Mouse (Mus musculus) left cerebral cortex, adult 8-10 months (tissue): Measurements from ENCODE around the gene Top1. TPM values are rescaled to one million over a fixed set of nuclear protein-coding genes. Genes with fewer than 3 reads are reported as not detected.

Source experiments
- DNase-seq, 2 experiments: peaks; one replicate each; pipeline ENCODE4 v3.0.0; 2022; ENCODE audit warnings: low spot score in 2 of 2
- total RNA-seq, 4 experiments: library from RNA; stranded (reverse); gene quantifications; 2 replicates each; pipeline ENCODE4 v1.2.4; 2022

Gene Top1
- total RNA-seq, 4 experiments from 2014 or later, result 65.3 to 71.3 (median 70.4) TPM

DNA sequence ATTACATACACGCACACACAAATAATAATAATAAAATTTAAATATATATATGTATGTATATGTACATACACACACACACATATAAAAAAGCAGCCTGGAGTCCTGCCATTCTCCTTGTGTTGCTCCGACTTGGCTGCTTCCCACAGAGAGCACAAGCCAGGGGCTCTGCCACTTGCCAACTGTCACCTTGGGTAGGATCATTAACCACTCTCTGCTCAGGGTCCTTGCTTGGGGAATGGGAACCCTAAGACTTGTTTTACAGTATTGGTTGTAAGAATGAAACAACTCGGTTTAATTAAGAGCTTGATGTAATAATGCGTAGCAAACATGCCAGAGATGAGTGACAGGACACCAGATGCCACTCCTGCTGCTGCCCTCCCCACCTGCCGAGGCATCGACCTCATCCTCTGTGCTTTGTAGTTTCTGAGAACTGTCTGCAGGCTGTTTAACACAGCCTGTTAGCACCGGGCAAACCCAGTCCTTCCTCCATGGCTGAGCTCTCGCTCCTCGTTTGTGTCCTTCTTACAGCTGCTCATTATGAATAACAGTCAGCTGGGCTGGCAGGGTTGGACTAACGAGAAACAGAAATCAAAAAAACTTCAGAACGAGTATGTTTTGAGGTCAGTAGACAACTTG, 95.0 kb downstream of the Top1 start:
- no peak for DNase-seq

DNA sequence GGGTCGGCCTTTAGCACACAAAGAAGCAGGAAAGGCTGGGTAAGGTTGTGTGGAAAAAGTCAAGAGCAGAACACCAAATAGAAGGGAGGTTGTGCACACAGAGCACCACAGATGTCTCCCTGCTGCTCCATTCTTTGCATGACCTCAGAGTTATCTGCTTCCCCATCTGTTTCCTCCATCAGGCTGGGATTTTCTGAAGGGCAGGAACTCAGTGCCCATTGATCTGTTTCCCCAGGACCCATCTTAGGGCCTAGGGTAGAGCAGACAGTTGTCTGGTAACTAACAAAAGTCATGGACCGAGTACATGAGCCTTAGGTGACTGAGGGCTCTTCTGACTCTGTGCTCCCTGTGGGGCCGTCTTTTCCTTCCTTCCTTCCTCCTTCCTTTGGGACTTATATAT, 95.9 kb downstream of the Top1 start:
- DNase-seq, result no peak

DNA sequence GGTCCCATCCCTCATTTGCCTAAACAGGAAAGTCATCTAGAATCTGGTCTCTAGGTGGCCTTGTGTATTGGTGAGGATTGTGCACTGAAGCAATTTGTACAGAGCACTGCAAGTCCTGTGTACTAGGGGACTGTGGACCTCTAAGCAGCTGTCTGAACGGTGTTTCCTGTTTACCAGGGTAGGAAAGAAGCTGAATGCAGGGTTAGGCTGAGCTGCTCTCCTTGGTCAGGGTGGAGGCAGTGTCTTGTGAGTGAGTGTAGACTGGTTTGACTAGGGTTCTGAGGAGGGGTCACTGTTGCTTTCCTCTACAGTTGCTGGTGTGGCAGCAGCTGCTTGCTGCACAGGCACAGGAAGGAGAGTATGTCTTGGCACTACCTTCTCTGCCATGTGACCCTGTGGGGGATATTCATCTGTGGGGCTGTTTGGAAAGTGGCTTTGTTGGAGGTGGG, 96.5 kb downstream of the Top1 start:
- DNase-seq, result no peak

DNA sequence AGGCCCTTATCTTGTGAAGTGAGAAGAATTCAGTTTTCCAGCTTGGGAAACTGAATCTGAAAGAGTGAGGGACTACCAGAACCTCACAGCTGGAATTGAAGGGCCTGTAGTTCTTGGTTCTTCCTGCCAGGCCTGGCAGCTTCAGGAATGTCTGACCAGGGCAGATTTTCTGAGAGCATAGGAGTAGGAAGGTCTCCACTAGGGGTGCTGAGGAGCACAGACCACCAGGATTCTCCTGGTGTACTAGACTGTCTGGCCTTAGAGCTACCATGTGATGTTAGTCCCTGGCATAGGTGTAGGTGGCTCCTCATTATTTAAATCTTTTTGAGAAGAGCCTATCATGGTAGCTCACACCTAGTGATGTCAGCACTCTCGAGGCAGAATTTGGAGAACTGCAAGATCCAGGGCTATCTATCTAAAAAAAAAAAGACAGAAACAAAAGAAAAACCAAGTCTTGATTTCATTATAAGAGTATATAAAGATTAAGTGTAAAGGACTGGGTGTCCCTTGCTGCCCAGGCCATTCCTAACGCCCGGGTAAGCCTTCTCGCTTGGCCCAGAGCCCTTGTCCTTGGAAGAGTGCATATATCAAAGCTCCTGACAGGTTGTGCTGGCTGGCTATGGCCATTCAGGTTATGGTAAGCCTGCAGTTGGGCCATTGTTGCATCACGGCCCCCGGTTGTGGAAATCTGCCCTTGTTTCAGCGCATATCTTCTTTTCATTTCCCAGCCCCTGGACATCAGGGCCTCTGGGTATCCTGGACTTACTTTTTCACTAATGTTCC, 98.5 kb downstream of the Top1 start:
- DNase-seq, result no peak

DNA sequence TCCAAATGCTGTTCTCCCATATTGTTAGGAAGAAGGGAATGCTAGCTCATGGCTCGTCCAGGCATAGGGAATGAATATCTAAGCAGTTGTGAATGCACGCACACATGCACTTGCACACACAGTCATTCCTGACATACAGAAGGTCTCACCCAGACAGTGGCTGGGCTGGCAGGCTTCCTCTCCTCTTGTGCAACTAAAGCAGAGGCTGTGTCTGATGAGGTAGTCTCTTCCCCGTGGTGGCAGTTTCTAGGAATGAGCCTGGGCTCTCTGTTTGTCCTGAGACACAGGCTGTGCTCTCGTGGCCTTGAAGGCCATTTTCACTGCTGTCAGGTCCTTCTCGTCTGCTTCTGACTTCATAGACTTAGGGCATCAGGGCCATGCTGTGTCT, 99.1 kb downstream of the Top1 start:
- no peak for DNase-seq

DNA sequence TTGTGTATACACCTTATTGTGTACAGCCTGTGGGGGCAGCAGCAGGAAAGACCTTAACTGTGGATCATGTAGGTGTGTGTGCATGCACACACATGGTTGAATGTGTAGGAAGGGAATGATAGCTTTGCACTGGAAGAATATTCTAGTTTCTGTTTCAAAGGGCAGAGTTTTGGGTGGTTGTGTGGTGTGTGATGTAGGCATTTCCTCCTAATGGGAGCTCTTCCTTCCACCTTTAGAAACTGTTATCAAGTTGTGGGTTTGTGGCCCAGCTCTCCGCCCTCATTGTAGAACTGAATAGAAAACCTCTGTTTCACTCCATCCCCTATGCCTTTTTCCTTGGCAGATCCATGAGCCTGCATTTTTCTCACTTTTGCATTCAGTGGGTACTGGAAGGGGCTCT, 99.8 kb downstream of the Top1 start:
- DNase-seq, result no peak

DNA sequence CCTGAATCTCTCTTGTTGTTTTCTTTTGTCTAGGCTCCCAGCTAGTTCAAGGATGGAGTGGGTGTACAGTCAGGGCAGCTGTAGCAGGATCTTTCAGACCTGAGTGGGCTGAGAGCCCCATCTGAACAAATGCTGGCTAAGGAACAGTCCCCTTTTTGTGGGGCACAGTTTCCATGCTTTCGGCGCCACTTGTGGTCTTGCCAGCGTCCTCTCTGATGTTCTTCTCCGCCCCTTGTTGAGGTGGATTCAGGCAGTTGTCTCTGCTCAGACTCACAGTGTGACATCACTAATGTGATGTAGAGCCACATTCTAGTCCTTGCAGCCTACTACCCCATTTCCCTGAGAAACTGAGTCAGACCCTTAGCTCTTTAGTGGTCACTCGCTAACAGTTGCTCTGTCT, 100.9 kb downstream of the Top1 start:
- no peak for DNase-seq

DNA sequence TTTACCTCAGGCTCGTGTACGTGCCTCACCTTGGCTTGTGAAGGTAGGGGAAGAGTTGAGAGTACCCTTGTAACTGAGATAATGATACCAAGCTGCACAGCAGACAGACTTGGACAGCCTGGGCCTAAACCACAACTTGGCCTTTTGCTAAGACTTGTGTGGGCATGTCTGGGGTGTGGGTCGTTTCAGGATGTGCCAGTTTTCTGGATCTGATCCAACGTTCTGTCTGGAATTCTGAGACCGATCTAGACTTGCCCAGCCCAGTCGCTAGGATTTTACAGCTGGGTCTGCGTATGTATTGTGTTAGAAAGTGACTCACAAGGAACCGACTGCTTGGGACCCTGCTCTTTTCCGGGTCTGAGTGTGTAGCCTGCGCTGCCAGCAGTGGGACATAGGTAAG, 101.4 kb downstream of the Top1 start:
- DNase-seq, result no peak

DNA sequence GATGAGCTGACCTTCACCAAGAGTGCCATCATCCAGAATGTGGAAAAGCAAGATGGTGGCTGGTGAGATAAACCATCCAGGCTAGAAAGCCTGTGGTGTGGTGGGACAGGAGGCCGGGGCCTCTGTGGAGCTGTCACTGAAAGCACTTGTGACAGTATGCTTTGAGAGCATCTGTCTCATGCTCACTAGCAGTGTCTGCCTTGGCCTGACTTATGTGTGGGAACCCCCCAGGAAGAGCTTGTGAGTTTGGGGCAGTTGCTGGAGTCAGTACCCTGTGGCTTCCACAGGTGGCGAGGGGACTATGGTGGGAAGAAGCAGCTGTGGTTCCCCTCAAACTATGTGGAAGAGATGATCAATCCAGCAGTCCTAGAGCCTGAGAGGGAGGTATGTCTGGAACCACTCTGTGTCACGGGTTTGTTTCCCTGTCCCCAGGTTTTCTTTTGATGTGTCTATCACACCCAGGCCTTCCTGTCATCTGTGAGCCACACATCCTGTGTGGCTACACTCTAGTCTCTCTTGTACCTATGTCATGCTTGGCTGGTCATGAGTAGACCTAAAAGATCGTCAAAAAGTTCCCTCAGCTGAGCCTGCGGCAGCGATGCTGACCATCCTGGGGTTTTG, 111.0 kb downstream of the Top1 start:
- DNase-seq, result no peak

DNA sequence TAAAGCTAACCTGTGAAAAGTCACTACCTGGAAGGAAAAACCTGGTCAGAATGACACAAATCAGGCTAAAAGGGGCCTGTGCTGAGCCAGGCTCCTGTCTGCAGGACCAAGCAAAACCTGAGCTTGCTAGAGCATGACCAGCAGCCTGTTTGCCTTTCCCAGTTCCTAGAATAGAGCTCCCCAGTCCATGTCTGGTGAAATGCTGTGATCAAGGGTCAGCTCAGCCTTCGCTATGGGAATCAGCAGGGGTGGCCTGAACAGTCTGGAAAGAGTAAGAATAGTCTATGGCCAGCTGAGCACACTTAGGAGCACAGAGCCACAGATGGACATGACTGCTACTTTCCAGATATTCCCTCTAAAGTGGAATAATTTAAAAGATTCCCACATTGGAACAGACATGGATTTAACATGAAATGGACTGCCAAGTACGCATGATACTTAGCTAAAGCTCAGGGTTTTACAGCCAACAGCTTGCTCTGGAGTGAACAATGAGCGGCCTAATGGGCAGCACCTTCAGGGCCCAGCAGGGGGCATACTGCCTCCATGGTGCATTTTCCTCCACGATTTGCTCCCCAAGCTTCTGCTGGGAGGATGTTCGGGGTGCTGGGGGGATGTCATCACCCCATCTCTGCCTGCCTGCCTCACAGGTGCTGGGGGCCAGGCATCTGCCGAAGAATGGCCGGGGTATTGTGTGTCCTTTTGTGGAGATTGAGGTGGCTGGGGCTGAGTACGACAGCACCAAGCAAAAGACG, 114.9 kb downstream of the Top1 start:
- peak in 1 of 2 experiments; percentile 46 for DNase-seq

DNA sequence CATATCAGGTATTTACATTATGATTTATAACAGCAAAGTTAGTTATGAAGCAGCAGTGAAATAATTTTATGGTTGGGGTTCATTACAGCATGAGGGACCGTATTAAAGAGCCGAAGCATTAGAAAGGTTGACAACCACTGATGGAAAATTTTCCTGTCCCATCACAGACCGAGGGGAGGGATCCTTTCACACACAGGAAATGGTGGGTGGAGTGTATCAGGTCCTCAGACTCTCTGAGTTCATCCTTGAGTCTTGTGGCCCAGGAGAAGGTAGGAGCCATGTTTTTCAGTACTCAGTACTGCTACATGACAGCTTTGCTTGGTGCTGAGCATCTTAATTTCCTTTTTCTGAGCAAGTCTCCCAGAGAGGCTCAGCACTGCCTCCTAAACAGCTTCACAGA, 118.1 kb downstream of the Top1 start:
- DNase-seq, result no peak

DNA sequence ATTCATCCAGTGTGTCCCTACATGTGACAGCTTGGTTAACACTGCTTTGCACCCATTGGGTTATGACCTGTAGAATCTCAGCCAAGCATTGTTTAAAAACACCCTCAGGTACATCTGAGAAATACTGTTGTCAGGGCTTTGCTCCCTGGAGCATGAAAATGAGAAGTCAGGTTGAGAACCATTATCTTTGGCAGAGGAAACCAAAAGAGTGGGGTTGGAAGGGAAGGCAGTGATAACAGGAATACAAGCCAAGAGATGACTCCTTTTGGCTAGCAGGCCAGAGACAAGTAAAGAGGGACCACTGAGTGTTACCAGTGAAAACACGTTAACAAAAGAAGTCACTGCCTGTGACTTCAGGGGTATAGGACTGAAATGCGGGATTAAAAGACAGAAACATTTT, 118.7 kb downstream of the Top1 start:
- DNase-seq, result no peak

DNA sequence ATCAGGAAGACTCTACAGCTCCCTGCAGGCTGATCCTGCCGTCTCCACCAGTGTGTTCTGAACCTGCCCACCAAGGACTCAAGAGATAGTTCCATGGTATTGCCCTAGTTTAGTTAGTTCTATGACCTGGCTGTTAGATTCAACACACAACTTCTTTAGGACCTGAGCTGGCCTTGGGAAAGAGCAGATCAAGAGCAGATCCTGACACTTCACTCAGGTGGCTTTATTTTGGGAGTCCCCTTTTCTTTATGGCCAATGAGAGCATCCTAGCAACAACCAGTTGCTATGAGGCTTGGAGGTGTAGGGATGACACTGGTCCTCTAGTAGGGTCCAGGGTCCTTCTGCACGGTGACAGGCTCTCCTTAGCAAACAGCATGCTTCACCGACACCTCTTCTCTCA, 119.4 kb downstream of the Top1 start:
- DNase-seq, result no peak

DNA sequence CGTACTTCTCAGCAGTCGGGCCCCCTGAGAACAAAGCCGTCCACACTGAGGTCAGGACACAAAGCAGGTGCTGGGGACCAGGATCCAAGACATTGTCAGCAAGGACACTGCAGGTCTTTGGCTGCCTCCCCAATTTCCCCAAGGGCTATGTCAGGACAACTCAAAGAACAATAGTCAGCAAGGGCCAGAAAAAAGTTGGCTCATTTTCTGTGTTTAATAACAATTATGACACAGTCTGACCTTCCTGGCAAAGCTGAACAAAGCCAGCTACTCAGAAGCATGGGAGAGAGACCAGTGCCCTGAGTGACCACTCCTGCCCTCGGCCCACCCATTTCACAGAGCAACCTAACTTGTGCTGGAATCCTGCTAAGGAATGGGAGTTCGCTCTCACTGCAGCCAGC, 120.7 kb downstream of the Top1 start:
- no peak for DNase-seq

DNA sequence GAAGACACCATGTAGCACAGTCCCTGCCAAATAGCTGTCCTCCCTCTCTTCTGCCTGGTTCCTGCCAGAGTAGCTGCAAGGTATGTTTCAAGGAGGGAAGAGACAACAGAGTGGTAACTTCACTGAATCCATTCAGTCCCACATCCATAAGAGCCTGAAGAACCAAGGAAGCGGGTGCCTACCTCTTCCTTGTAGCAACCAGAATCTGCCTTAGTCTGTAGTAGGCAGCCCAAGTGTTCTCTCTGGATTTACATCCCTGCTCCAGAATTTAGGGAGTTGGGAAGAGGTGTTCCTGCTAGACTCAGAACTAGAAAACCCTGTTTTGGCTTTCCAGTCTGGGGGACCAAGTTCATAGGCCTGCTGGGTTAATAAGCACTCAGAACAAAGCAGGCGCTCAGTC, 121.5 kb downstream of the Top1 start:
- no peak for DNase-seq

DNA sequence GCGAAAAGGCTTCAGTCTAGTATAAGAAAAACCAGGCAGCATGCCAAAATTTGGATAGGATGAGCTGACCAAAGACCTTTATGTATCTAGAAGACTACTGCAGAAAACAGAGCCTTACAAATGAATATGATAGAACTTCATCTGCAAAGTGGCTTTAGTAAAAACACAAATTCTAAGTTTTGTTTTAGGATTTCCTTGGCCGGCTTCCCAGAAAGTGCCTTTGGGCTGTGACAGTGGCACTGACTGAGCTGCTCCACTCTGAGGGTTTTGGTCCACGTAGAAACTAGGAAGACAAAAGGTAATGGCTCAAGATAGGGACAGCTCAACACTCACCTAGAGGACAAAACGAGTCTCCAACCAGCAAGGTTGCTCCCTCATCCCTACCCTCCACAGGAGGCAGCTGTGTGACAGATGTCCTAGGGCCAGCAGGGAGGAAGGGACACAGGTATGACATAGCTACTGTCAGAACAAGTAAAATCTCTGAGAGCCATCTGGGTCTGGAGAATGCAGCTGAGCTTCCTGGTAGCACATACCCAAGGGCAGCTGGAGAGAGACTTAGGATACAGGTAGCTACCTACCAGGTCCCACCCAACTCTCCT, 122.5 kb downstream of the Top1 start:
- no peak for DNase-seq

DNA sequence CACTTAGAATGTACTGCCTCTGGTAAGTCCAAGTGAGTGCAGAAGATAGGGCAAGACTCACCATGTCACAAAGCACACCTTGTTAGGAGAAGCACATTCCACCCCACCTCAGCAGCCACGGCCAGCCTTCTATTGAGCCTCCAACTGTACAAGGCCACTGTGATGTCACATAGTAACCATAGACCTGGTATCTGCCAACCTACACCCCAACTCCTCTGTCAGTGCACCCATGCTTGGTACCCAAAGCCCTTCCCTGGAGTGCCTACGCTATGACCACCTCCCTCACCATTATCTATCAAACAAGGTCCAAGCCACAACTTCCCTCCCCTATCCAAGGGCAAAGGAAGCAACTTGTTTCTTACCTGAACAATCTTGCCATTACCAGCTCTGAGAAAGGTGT, 123.3 kb downstream of the Top1 start:
- peak in 1 of 2 experiments; percentile 5 for DNase-seq

DNA sequence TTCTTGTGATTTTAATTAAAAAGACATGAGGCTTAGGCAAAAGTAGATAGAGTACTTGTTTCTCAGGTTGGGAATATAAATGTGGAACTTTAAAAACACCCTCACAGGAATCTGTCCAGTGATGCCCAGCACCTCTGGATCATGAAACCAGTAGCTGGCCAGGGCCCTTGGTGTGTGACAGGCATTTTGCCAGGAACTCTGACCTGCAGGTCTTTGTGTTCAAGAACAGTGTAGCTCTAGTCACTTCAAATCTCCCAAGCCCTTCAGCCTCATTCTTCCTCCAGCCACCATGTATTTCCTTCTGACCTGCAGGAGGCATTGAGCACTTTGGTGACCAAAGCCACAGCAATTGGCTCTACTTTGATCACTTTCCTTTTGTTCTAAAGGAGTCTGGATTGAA, 124.7 kb downstream of the Top1 start:
- no peak for DNase-seq

DNA sequence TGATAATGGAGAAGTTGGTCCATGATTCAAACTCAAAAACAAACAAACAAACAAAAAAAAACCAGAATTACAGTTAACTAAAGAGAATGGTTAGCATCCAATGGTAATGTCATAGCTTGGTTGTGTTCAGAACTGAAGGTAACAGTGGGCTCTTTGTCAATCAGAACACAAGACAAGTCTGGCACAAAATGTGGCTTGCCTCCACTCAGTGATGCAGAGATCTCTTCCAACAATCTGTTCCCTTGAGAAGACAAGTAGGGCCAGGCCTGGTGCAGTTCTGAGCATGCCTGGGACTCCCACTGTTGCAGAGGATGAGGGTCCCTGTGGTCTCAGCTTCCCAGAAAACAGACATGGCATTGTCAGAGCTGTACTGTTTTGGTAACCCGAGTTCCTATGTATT, 125.2 kb downstream of the Top1 start:
- no peak for DNase-seq

DNA sequence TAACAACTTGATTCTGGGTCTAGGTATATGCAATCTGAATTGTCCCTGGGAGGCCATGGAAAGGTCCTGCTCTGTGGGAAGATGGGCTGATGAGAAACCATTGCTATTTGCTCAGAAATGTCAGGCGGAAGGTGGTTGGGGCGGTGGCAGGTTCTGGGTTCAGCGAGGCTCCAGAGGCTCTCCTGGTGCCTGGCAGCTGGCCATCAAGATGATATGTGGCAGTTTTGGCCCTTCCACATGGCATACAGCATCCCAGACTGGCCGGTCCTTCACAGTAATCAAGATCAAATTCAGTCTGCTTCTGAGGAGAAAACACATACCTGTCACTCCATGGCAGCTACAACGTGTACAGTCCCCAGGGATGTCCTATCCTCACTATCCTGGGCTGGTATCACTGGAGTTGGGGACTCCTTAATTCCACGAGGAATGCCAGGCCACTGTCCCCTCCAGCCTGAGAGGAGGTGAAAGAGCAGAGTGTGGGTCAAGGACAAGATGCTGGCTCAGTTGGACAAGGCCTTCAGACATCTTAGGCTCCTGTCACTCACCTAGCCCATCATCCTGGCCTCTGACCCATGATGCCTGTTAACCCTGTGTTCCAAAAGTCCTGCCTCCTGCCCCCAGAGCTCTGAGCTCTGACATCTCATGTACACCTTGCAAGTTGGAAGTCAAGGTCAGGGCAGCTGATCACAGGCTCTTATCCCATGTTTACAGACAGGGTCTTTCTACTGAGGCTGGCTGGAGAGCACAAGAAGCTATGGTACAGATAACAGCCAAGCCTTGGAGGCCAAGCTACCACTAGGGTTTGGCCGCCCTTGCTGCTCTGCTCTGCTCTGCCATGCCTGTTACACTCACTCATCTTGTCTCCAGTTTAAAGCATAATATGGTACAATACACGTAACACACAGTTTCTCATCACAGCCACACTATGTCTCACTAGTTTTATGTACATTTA, 125.9 kb downstream of the Top1 start:
- DNase-seq, result no peak
